Mouse (Mus musculus): ENCODE data around the gene Ly6g5b.

Ly6g5b gene

GRCm38 (mm10) chr17:35080710-35081109 lies 34.5 kb downstream of the Ly6g5b start:
- intact Hi-C loops (cut with DNase I): no loop called here

DNA sequence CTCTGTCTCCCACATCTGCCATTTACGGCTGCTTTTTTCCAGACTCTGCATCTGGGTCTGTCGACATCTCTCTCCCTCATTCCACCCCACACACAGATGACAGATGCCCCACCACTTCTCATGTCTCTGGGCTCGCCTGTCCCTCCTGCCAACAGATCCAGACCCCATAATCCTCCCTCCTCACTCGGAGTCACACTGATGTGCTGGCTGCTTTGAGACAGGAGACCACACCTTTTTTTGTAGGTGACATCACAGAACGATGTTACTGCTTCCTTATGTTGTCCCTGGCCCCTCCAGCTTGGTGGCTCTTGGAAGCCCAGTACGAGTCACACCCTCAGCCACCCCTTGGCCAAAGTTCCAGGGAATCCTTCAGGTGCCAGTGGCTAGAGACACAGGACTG lies 35.0 kb downstream of the Ly6g5b start:
- intact Hi-C loops (cut with DNase I): no loop called here

DNA sequence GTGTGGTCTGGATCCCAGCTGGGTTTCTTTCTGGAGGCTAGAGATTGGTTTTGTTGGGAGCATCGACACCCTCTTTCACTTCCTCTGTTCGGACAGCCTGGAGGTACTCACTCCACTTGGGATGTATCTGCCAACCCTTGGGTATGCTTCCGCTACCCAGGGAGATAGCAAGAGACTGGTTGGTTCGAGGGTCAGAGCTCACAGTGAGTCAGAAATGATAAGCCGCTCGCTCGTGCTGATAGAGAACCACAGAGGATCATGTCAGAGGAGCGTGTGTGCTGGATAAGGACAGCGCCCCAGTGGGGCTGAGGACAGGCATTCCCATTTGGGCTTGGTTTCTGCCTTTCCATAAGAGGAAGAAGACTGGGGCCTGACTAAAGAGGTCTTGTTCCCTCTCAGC lies 35.5 kb downstream of the Ly6g5b start:
- intact Hi-C loops (cut with DNase I): no loop called here

DNA sequence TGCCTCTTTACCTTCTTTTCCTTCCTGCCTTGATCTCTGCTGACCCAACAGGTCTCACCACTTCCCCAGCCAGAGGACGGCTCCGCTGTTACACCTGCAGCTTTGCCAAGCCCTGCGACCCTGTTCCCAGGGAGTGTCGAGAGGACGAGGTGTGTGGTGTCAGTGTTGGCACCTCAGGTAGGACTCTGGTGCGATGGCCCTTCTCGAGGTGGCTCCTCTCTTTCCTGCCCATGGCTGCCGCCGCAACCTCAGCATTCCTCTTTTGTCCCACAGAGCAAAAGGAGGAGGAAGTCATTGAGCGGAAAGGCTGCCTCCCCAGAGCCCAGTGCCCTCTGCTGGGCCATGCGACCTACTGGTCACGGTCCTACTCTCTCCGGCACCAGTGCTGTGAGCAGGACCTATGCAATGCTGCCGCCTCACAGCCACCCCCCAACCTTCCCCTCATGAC lies 37.4 kb downstream of the Ly6g5b start, which contains the start of gene Ly6g6d:
Gene Ly6g6d (minus strand): TSS at position 280 of the 448 bp plus-strand sequence.
- intact Hi-C loops (cut with DNase I): no loop called here

GRCm38 (mm10) chr17:35077285-35077684 lies 37.9 kb downstream of the Ly6g5b start:
- intact Hi-C loops (cut with DNase I): no loop called here

DNA sequence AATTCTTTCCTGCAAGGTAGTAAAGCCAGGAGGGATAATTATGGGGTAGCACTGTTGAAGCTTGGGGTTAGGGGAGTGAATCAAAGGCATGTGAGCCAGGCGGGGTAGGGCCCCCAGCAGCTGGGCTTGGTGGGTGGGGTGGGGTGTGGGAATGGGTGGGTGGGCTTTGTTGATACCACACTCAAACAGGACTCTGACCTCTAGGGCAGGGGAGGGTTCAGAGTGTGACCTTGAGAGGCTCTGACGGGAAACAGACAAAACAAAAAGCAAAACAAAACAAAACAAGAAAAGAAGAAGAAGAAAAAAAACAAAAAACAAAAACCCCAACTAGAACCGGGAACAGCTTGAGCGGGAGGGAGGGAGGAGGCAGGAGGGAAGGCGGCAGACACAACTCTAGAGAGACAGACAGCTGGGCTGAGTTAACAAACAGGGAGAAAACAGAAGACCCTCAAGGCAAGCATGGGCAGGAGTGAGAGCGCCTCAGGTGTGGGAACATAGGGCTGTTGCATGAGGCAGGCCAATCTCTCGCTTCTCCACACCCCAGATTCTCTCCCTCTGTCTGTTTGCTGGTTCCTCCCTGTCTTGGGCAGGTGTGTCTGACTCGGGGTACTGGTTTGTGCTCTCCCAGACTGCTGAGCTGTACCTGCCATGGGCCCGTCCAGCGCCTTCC lies 38.6 kb downstream of the Ly6g5b start, which contains the start of gene Ly6g6e:
Gene Ly6g6e (plus strand): TSS at position 396 of the 670 bp plus-strand sequence.
- intact Hi-C loops (cut with DNase I): no loop called here

DNA sequence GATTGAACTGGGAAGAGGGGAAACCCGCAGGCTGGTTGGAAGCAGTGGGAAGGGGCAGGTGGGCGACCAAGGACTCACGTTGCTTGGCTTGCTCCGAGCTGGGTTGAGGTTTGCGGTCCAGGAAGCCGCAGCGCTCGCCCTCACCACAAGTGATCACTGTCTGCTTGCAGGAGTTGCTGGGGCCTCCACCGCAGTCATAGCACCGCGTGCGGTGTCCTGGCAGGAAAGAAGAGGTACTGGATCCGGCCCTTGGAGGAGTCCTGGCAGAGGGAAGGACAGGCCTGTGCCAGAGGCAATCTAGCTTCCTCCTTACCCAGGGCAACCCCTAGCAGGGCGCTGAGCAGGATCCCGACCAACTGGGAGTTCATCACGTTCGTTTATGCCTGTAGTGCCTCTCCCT lies 41.1 kb downstream of the Ly6g5b start:
- intact Hi-C loops (cut with DNase I): no loop called here

- intact Hi-C loops (cut with DNase I): no loop called here
Measured at GRCm38 (mm10) chr17:35071454-35071853, 43.8 kb downstream of the Ly6g5b start.

DNA sequence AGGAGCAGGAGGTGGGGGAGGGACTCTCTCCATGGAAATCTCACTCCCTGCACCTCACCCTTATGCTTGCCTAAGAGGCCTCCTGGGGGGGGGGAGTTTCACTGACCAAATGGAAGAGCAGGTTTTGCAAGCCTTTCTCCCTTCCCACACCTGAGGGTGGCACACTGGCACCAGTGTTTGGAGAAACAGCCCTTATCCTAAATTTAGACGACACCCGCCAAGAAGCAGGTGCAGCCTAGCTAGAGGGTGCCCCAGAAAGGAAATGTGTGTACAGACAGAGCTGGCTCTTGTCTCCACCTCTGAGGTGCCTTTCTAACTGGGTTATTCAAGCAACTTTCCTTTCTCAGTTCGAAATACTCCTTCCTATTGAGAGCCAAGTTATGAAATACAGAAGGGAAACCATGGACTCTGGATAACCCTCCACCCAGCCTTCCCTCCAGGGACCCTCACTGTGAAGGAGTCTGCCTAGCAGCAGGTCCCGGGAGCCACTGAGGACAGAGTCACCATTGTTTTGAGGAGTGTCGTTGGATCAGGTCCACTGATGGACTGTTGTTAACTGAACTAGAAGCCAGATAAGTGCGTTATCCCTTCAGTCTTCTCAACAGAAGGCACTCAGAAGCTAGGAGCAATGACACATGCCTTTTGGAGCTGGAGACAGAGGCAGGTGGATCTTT lies 44.5 kb downstream of the Ly6g5b start:
- intact Hi-C loops (cut with DNase I): no loop called here

GRCm38 (mm10) chr17:35068213-35068914 lies 46.9 kb downstream of the Ly6g5b start:
- intact Hi-C loops (cut with DNase I): no loop called here

GRCm38 (mm10) chr17:35066084-35066483 lies 49.1 kb downstream of the Ly6g5b start, which contains the start of gene Mpig6b:
Gene Mpig6b, minus strand, starts transcription at chr17:35066184.
- intact Hi-C loops (cut with DNase I): no loop called here

DNA sequence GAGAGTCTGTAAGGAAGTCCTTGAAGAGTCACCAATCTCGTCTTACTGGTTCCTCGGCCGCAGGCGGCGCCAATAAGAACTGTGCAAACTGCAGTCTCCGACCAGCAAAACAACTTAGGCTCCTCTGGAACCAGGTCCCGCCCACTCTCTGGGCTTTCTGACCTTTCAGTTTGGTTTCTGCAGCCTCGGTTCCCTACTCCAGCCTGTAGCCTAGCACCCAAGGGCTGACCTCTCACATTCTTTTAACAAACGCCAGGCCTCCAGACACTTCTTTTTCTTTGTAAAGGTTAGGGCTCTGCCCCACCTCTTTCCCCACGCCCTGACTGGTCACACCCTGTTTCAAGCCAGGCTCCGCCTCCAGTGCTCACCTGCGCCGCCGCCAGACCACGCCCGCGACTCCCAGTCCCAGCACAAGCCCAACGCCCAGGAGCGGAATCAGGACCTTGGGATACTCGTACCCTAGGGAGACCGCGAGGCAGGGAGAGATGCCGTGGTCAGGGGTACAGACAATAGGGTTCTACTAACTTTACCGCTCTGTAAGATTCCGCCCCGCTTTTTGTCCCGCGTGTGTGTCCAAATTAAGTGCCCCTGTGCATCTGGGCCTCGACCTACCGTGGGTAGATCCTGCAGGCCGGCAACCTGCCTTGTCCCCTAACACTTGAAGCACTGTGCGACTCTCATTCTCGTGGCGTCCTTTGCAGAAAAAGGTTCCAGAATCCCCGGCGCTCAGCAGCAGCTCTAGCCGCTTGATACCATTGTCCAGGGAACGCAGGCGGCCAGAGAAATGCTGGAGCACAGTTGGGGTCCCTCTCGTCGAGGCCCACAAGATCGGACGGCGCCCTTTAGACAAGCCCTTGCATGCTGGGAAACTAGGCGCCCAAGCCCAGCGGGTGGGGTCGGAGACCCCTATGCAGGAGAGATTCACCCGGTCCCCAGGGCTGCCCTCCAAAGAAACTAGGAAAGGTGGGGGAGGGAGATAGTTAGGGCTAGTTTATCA lies 50.0 kb downstream of the Ly6g5b start, which contains the start of gene Ly6g6c:
Gene Ly6g6c (plus strand): TSS at position 438 of the 997 bp plus-strand sequence.
- intact Hi-C loops (cut with DNase I): loop anchor here (5.0 kb wide), 1 partner anchor 43 kb away; no protein-coding TSS in a partner anchor

- intact Hi-C loops (cut with DNase I): loop anchor here (5.0 kb wide), 1 partner anchor 42 kb away; no protein-coding TSS in a partner anchor
Measured at GRCm38 (mm10) chr17:35064378-35064877, 50.8 kb downstream of the Ly6g5b start.

Measured in adrenal gland (tissue).